Mouse (Mus musculus) retina, embryonic 14.5 days (tissue): ENCODE results near the gene Agtrap.
"Not testable (repeated sequence)": the region's sequence is repeated elsewhere in the genome, so short reads cannot be mapped to it uniquely, and the experiment has no call there.

Experiments used
- DNase-seq: peaks from one replicate; pipeline ENCODE4 v3.0.0-alpha.2; 2015; ENCODE audit warnings: low spot score

Gene Agtrap

DNA sequence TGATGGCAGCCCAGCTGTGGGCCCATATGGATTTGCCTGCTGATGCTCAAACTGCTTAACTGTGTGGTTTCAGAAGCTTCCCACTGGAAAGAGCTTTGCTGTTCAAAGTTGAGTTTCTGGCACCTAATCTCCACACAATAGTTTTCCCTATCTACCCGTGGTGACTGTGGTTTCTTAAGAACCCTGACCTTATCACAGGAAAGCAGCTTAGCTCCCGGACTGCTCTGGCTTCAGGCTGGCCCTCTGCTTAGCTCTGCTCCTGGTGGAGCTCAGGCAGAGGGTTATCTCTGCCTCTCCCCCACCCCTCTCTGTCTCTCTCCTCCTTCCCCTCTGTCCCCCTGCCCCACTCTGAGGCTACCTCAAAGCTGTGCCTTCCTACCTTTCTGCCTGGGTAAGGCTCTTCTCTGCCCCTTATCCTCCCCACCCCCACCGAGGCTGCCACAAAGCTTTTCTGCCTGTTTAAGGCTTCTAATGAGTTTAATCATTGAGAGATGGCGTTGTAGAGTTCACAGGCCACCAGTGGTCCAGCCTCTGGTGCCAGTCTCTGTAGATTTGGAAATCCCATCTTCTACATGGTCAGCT, 41.3 kb downstream of the Agtrap start:
- no peak for DNase-seq

DNA sequence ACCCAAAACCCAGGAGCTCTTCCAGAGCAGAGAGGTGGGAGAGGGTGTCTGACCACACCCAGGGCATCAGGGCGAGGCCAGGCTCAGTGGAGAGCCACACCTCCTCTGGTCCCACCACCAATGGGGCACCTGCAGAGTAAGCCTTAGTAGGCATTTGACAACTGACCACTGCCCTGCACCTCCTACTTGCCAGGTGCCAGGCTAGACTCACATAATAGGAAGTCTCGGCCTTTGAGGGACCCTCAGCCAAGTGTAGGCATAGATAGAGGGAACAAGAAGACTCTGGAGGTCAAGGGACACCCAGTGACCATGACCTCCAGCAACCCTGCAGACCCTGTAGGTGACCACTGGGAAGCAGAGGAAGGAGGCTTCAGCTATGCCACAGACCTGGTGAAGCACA, 43.7 kb downstream of the Agtrap start:
- no peak for DNase-seq

DNA sequence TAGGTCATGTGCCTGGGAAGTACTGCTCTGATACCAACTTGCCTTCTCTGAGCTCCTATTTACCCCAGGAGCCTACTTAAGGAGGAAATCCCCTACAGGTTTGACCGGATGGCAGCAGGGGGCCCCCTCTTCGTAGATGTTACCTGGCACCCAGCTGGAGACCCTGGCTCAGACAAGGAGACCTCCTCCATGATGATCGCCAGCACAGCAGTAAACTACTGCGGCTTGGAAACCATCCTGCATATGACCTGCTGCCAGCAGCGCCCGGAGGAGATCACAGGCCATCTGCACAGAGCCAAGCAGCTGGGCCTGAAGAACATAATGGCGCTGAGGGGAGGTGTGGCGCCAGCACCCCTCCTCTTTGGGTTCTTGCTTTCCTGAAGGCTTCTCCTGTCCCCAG, 44.5 kb downstream of the Agtrap start:
- not testable (repeated sequence) for DNase-seq

DNA sequence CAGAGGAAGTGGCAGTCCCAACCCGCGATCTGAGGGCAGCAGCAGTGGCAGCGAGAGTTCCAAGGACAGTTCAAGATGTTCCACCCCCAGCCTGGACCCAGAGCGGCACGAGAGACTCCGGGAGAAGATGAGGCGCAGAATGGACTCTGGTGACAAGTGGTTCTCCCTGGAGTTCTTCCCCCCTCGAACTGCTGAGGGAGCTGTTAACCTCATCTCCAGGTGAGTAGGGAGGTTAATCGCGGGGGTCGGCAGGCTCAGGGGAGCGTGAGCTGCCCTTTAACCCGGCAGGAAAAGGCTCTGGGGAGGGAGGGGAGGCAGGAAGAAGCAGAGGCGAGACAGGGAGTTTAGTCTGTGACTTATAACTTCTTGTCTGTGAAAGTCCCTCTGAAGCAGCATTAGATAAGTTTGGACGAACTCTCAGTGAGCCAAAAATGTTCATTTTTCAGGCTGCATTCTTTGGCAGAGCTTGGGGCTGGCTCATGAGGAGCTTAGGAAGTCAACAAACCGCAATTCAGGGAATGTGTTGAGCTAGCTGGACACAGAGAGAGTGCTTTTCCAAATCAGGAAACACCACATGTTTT, 46.1 kb downstream of the Agtrap start:
- DNase-seq: peak; percentile 28

DNA sequence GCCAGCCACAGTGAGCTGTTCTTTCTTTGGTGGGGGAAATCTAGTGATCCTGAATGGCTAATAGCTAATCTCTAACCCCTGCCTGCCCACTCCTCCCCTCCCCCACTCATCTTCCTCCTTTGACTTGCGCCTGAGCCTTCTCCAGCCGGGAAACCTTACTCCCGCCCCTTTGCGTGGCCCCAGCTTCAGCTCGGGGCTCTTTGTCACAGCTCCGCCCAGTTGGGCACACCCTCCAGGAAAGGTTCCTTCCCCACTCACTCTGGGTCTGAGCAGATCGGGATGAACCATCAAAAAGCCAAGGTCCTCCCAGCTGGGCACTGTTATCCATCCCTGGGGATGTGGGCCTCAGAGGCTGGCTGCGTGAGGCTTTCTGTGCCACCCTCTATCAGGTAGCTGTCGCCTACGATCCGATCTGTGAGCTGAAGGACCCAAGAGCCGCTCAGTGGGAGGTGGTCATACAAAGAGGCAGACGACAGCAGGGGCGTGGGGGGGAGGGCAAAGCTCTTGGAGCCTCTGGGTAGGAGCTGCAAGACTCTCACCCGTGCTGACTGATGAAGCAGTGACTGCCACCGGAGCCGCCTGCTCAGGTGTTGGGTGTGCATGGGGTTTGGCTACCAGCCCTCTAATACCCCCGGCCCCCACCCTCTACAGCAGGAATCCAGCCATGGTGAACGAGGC, 46.8 kb downstream of the Agtrap start:
- DNase-seq: peak; percentile 77

DNA sequence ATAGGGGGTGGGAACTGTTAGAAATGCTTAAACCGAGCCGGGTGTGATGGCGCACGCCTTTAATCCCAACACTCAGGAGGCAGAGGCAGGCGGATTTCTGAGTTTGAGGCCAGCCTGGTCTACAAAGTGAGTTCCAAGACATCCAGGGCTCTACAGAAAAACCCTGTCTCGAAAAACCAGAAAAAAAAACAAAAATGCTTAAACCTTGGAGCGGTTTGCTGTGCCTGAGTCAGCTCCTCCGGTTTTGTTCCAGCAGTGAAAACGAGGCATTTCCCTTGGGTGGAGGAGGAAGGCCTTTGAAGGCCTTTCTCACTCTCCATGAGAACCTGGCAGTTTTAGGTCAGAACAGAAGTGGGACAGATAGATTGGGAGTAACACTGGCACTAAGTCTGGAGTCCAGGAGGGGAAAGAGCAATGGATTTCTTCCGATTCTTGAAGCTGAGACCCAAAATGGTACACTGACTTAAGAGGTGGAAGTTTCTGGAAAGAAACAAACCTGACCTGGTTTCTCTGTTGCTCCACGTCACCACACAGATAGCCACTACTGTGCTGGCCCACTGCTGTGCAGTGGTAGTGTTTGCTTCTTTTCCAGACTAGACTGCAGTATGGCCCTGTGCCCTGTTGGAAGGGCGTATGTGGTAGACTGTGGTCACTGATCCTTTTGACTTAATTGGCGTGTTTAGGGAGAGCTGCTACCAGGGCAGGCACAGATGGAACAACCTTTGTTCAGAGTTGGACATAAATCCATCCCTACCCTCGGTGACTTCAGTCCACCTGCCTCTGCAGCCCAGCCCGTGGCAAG, 47.6 kb downstream of the Agtrap start:
- DNase-seq: peak; percentile 47

DNA sequence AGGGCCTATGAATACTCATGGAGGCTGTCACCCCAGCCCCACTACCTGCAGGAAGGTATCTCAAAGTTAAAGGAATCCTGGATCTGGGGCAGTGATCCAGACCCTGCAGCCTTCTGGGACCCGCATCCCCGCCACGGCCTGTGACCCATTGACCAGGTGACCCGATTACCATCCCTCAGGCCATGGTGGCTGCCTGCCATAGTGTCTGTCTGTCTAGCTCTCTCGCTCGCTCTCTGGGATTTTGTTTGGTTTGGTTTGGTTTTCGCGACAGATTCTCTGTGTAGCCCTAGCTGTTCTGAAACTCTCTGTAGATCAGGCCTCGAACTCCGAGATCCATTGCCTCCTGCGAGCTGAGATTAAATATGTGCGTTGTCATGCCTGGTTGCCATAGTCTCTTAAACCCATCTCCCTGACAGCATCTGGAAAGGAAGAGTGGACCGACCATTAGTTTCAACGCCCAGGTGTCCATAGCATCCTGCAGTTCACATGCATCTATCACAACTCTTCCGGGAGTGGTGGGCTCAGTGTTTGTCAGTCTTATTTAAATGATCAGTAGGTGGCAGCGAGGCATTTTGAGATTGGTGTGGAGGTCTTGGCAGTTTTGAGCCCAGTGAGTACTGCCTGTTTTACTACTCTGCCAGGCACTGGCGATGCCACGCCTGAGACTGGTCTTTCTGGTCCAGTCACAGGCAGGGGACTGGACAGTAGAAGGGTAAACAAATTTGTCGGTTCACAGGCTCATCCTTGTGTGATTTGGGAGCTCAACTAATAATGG, 48.4 kb downstream of the Agtrap start:
- DNase-seq: peak; percentile 29

DNA sequence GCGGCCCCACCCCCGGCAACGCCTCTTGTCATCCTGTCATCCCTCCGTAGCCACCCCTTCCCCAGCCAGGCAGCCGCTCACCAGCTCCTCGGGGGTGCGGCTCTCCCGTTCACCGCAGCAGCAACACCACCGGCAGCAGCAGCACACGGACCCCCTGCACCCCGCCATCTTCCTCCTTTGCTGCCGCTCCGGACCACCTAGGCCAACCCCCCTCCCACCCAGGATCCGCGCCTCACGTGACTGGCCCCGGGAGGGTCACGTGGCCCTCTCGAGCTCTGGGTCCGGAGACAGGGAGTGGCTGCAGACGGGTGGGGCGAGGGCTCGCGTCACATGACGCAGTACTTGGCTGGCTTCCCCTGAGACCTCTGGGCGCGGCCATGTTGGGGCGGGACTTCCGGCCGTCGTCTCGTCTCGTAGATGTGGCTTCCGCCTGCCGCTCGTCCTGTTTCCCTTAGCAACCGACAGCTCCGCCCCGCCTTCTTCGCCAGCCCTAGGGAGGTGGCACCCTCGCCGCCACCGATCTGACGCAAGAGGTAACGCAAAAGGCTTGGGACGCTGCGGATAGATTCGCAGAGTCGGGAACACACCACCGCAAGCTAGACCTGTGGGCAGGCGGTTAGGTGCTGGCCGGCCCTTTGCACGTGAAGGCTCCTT, 49.1 kb downstream of the Agtrap start, which contains the start of the genes Clcn6 and Mthfr:
Gene Clcn6, minus strand, starts transcription at position 222 of the 654 bp plus-strand sequence.
Gene Mthfr, plus strand, starts transcription at position 478 of the 654 bp plus-strand sequence.
- peak; percentile 100 for DNase-seq

DNA sequence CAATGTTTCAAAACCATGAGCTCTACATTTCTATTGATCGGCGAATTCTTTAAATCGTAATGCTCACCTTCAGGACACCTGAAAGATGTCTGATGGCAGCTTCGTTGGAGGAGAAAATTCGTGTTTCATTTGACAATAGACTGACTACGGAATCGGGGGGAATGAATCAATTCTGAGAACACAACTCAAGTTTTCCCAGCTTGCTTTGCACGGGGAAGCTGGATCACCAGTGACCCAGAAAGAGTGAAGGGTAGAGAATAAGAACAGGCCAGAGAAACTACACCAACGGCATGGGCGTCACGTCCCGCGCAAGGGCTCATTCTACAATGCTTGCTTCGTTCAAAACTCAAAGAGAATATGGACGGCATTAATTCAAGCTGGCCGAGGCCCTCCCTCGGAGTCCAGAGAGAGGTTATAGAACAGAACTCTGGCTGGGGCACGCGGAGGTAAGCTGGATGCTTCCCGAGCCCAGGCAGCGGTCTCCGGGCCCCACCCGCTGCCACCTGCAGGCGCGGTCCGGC, 49.7 kb downstream of the Agtrap start:
- DNase-seq: peak; percentile 7

DNA sequence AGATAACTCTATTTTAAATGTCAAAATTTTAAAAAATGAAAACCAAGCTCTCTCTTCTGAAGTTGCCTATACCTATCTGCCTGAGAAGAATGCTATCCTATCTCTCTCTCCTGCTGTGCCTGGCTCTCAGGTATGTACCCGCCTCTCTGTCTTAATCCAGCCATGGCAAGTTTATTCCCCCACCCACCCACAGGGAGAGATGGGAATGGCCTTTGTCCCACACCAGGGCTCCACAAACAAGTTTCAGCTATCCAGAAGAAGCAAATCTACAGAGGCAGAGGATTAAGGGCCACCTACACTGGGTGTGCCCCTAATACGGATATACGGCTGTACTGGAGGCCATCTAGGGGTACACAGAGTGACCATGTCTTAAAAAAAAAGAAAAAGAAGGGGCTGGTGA, 52.4 kb downstream of the Agtrap start:
- DNase-seq: no peak

DNA sequence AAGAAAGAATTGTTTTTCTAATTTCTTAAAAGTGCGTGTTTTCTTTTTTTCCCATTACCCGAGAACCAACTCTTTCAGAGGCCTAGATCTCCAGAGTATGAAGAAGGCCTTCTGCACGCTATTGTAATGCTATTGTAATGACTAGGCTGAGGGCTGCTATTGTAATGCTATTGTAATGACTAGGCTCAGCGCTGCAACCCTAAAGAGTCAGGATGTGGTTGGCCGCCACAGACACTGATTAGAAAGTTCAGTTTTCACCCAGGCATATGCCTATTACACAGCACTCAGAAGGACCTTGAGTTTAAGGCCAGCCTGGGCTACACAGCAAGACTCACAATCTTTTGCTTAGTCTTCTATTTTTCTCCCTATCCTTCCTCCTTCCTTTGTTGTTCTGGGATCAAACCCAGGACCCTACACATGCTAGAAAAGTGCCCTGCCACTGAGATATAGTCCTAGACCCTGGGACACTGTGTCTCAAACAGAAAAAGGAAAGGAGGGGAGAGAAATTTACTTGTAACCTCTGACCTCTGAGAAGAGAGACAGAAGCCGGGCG, 53.9 kb downstream of the Agtrap start:
- no peak for DNase-seq

DNA sequence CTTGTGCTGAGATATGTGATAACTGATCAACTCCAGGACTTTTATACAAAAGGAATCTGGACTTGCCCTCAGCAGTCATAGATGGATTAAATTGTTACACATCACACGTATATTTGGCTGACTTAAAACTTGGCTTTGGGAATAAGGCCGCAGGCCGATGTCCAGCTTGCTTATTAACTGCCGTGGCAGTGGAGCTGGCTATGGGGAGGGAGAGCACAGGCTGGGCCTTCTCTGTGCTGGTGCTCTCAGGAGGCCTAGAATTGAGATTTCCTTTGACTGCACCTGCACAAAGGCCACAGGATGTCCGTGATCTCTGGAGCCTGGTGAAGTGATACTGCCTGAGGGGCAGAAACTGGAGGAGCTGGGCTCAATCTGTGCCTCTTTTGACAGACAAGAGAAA, 57.3 kb downstream of the Agtrap start:
- DNase-seq: no peak

DNA sequence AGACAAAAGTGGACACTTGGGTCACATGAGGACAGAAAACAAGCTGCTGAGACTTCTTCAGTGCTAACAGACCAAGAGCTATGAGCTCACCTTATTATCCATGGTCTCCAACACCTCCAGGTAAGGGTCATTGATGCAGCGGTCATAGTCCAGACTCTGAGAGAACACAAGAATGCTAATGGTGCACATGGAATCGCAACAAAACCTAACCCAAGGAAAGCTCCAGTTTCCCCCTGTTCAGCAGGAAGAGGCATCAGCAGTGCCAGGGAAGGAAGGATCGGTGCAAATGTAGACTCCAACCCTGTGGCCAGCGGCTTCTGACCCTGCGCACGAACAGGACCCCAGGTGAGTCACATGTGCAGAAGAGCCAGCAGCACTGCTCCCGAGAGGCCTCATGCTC, 58.5 kb downstream of the Agtrap start:
- DNase-seq: no peak
